Mouse (Mus musculus) MEL (cell line): ENCODE measurements at regions not wholly inside any gene's neighbourhood (a gene's known extent, or its start where the extent isn't known, plus 50 kb on each side); places are given as distances from the start of the nearest gene placed in this dataset.

Experiments
- DNase-seq: peaks from one replicate; pipeline ENCODE4 v3.0.0; 2011; ENCODE audit warnings: low read depth, low spot score
- H3K27ac ChIP-seq: 2 replicates; pipeline ENCODE4 v1.5.1; 2012; ENCODE audit warnings: low read depth, mild to moderate bottlenecking, control low read depth, low read length, moderate library complexity; ENCODE audit not compliant: control insufficient read depth
- H3K27me3 ChIP-seq, 2 experiments: fragments of 150-350 bp in 1 of 2; sonication (generic) in 1 of 2; 2 replicates each; pipeline ENCODE4 v1.6.1; 2012; ENCODE audit warnings: low read length in 2 of 2, mild to moderate bottlenecking in 2 of 2, improper control_type of control experiment in 1 of 2, moderate library complexity in 1 of 2; ENCODE audit not compliant: insufficient read depth in 2 of 2, control insufficient read depth in 1 of 2
- H3K36me3 ChIP-seq, 2 experiments: 2 replicates each; pipeline ENCODE4 v1.6.1; 2012 to 2014; ENCODE audit warnings: low read length in 2 of 2, improper control_type of control experiment in 1 of 2, inconsistent platforms in 1 of 2, mild to moderate bottlenecking in 1 of 2; ENCODE audit not compliant: insufficient read depth in 2 of 2, control insufficient read depth in 1 of 2
- H3K4me1 ChIP-seq, 2 experiments: fragments of 150-350 bp in 1 of 2; sonication (generic) in 1 of 2; 2 replicates each; pipeline ENCODE4 v1.6.1; 2012; ENCODE audit warnings: low read length in 2 of 2, improper control_type of control experiment in 1 of 2, mild to moderate bottlenecking in 1 of 2; ENCODE audit not compliant: insufficient read depth in 2 of 2, control insufficient read depth in 1 of 2
- H3K4me3 ChIP-seq, 2 experiments: fragments of 150-350 bp in 1 of 2; sonication (generic) in 1 of 2; 2 replicates each; pipeline ENCODE4 v1.5.1; 2012; ENCODE audit warnings: low read depth in 2 of 2, low read length in 2 of 2, mild to moderate bottlenecking in 2 of 2, moderate library complexity in 2 of 2, control low read depth in 1 of 2, improper control_type of control experiment in 1 of 2; ENCODE audit not compliant: control insufficient read depth in 1 of 2, insufficient read depth in 1 of 2
- H3K79me2 ChIP-seq: 2 replicates; pipeline ENCODE4 v1.6.1; 2012; ENCODE audit warnings: mild to moderate bottlenecking, low read length, moderate library complexity; ENCODE audit not compliant: control insufficient read depth, poor library complexity, insufficient read depth
- H3K9ac ChIP-seq: 2 replicates; pipeline ENCODE4 v1.6.1; 2012; ENCODE audit warnings: low read depth, mild to moderate bottlenecking, control low read depth, low read length, moderate library complexity; ENCODE audit not compliant: control insufficient read depth, poor library complexity, severe bottlenecking
- H3K9me3 ChIP-seq: fragments of 150-350 bp; sonication (generic); replicated peaks from 2 replicates; pipeline ENCODE4 v1.6.1; 2012; ENCODE audit warnings: mild to moderate bottlenecking, low read length, improper control_type of control experiment, moderate library complexity; ENCODE audit not compliant: insufficient read depth
- BHLHE40 ChIP-seq: IDR thresholded peaks from 2 replicates; pipeline ENCODE4 v1.6.1; 2012; ENCODE audit warnings: low read depth, mild to moderate bottlenecking, inconsistent platforms, low read length, improper control_type of control experiment, borderline replicate concordance
- CHD2 ChIP-seq: IDR thresholded peaks from 2 replicates; pipeline ENCODE4 v1.6.1; 2011; ENCODE audit warnings: low read length, improper control_type of control experiment
- ELF1 ChIP-seq: IDR thresholded peaks from 2 replicates; pipeline ENCODE4 v1.6.1; 2014; ENCODE audit warnings: low read depth, mild to moderate bottlenecking, inconsistent platforms, low read length, improper control_type of control experiment, moderate library complexity
- EP300 ChIP-seq, 2 experiments: IDR thresholded peaks; 2 replicates each; pipeline ENCODE4 v1.6.1; 2011; ENCODE audit warnings: improper control_type of control experiment in 2 of 2, low read length in 2 of 2, low read depth in 1 of 2, mild to moderate bottlenecking in 1 of 2
- ETS1 ChIP-seq: IDR thresholded peaks from 2 replicates; pipeline ENCODE4 v1.6.1; 2012; ENCODE audit warnings: low read depth, mild to moderate bottlenecking, inconsistent platforms, low read length, improper control_type of control experiment, moderate library complexity
- GABPA ChIP-seq: IDR thresholded peaks from 2 replicates; pipeline ENCODE4 v1.6.1; 2012; ENCODE audit warnings: low read depth, mild to moderate bottlenecking, inconsistent platforms, low read length, improper control_type of control experiment, moderate library complexity
- HCFC1 ChIP-seq: IDR thresholded peaks from 2 replicates; pipeline ENCODE4 v1.6.1; 2012; ENCODE audit warnings: low read depth, mild to moderate bottlenecking, inconsistent platforms, low read length, improper control_type of control experiment, moderate library complexity
- JUND ChIP-seq: IDR thresholded peaks from 2 replicates; pipeline ENCODE4 v1.6.1; 2011; ENCODE audit warnings: low read depth, mild to moderate bottlenecking, improper control_type of control experiment, low read length
- MEF2A ChIP-seq: IDR thresholded peaks from 2 replicates; pipeline ENCODE4 v1.6.1; 2014; ENCODE audit warnings: low read depth, mild to moderate bottlenecking, inconsistent platforms, low read length, improper control_type of control experiment; ENCODE audit not compliant: poor library complexity, insufficient replicate concordance, severe bottlenecking; ENCODE audit errors: extremely low read depth
- MYB ChIP-seq: IDR thresholded peaks from 2 replicates; pipeline ENCODE4 v1.6.1; 2011; ENCODE audit warnings: mild to moderate bottlenecking, low read depth, low read length, improper control_type of control experiment
- MYC ChIP-seq: IDR thresholded peaks from 2 replicates; pipeline ENCODE4 v1.6.1; 2011; ENCODE audit warnings: low read depth, mild to moderate bottlenecking, low read length, improper control_type of control experiment, moderate library complexity
- NRF1 ChIP-seq: IDR thresholded peaks from 2 replicates; pipeline ENCODE4 v1.6.1; 2014; ENCODE audit warnings: low read depth, mild to moderate bottlenecking, inconsistent platforms, low read length, improper control_type of control experiment, moderate library complexity; ENCODE audit not compliant: poor library complexity, insufficient read depth, severe bottlenecking
- POLR2A ChIP-seq, 2 experiments: IDR thresholded peaks; 2 replicates each; pipeline ENCODE4 v1.6.1; 2011 to 2012; ENCODE audit warnings: low read length in 2 of 2, mild to moderate bottlenecking in 2 of 2, control low read depth in 1 of 2, improper control_type of control experiment in 1 of 2, low read depth in 1 of 2, moderate library complexity in 1 of 2; ENCODE audit not compliant: control insufficient read depth in 1 of 2, insufficient read depth in 1 of 2, poor library complexity in 1 of 2
- POLR2AphosphoS2 ChIP-seq: IDR thresholded peaks from 2 replicates; pipeline ENCODE4 v1.6.1; 2011; ENCODE audit warnings: low read length, improper control_type of control experiment
- RCOR1 ChIP-seq: IDR thresholded peaks from 2 replicates; pipeline ENCODE4 v1.6.1; 2012; ENCODE audit warnings: low read depth, mild to moderate bottlenecking, inconsistent platforms, low read length, improper control_type of control experiment
- SMC3 ChIP-seq: IDR thresholded peaks from 2 replicates; pipeline ENCODE4 v1.6.1; 2011; ENCODE audit warnings: low read depth, low read length, improper control_type of control experiment
- TAL1 ChIP-seq: IDR thresholded peaks from 2 replicates; pipeline ENCODE4 v1.6.1; 2012; ENCODE audit warnings: mild to moderate bottlenecking, inconsistent platforms, low read length, moderate library complexity, mixed read lengths
- USF1 ChIP-seq: IDR thresholded peaks from 2 replicates; pipeline ENCODE4 v1.6.1; 2014; ENCODE audit warnings: low read depth, mild to moderate bottlenecking, inconsistent platforms, low read length, improper control_type of control experiment, moderate library complexity
- ZC3H11A ChIP-seq: IDR thresholded peaks from 2 replicates; pipeline ENCODE4 v1.6.1; 2012; ENCODE audit warnings: low read depth, mild to moderate bottlenecking, inconsistent platforms, low read length, improper control_type of control experiment
- ZKSCAN1 ChIP-seq: IDR thresholded peaks from 2 replicates; pipeline ENCODE4 v1.6.1; 2012; ENCODE audit warnings: low read depth, mild to moderate bottlenecking, inconsistent platforms, low read length, improper control_type of control experiment, moderate library complexity
- ZMIZ1 ChIP-seq: IDR thresholded peaks from 2 replicates; pipeline ENCODE4 v1.6.1; 2012; ENCODE audit warnings: low read depth, mild to moderate bottlenecking, inconsistent platforms, low read length, improper control_type of control experiment, moderate library complexity
- ZNF384 ChIP-seq: IDR thresholded peaks from 2 replicates; pipeline ENCODE4 v1.6.1; 2012; ENCODE audit warnings: low read depth, mild to moderate bottlenecking, inconsistent platforms, low read length, improper control_type of control experiment

- Histone ChIP-seq H3K4me3 (no peak overlapping the region), H3K9ac (no peak overlapping the region), H3K27ac (no peak overlapping the region), H3K9me3 (no peaks in the 10 kb centered on the region), H3K27me3 (no peaks in the 10 kb centered on the region), H3K36me3 (no peaks in the 10 kb centered on the region), H3K4me1 (no peaks in the 10 kb centered on the region), H3K79me2 (no peaks in the 10 kb centered on the region)
- DNase-seq, result no peak
- TF ChIP-seq POLR2A (IDR thresholded peaks at IDR 0.05; ENCODE audit: control insufficient read depth in 1 of 2, insufficient read depth in 1 of 2, low read depth in 1 of 2, low read length in 2 of 2, poor library complexity in 1 of 2) (no peak), CHD2 (no peak), TAL1 (no peak), BHLHE40 (no peak), EP300 (IDR thresholded peaks at IDR 0.05; ENCODE audit: low read depth in 1 of 2, low read length in 2 of 2) (no peak), MEF2A (no peak), MYC (no peak), ZKSCAN1 (no peak), ETS1 (no peak), POLR2AphosphoS2 (no peak), ZMIZ1 (no peak), HCFC1 (no peak), ELF1 (no peak), MYB (no peak), USF1 (no peak), ZNF384 (no peak), ZC3H11A (no peak), NRF1 (no peak), JUND (no peak), RCOR1 (no peak)
Measured at GRCm38 (mm10) chr14:100444099-100444498, 159.6 kb upstream of the Klf12 start.

GRCm38 (mm10) chr14:100437552-100437951 is 153.1 kb upstream of the Klf12 start:
- no peaks in the 10 kb centered on the region for H3K27me3 ChIP-seq
- no peaks in the 10 kb centered on the region for H3K4me1 ChIP-seq
- TF ChIP-seq GABPA (no peak), SMC3 (no peak)
- TF ChIP-seq, all 39 proteins: peak for 0
- no peaks in the 10 kb centered on the region for H3K36me3 ChIP-seq
- no peak for DNase-seq
- H3K79me2 ChIP-seq, result no peaks in the 10 kb centered on the region
- H3K4me3 ChIP-seq, result no peak overlapping the region
- no peak overlapping the region for H3K27ac ChIP-seq
- H3K9ac ChIP-seq, result no peak overlapping the region
- no peaks in the 10 kb centered on the region for H3K9me3 ChIP-seq
